Mouse (Mus musculus) megakaryocyte-erythroid progenitor cell, adult 5-6 weeks (primary cell): ENCODE data around the gene Ttc21b. TPM values are rescaled to one million over a fixed set of nuclear protein-coding genes. Genes with fewer than 3 reads are reported as not detected.
A peak's percentile ranks its signal among the peaks of the same experiment; 100 is the strongest.
"Not testable (repeated sequence)": the region's sequence is repeated elsewhere in the genome, so short reads cannot be mapped to it uniquely, and the experiment has no call there.

Source experiments
- ATAC-seq: replicated peaks from 2 replicates; pipeline ENCODE4 v1.8.0; 2016; ENCODE audit warnings: mild to moderate bottlenecking, inconsistent platforms; ENCODE audit not compliant: severe bottlenecking, poor library complexity, low FRiP score, low TSS enrichment
- total RNA-seq, 2 experiments: library from RNA; stranded (forward) in 1 of 2; stranded (reverse) in 1 of 2; fragments of 200-1000, 215-1000 nt in 1 of 2; fragments of >200 nt in 1 of 2; fragmentation: Nextera tagmentation in 1 of 2; gene quantifications; 2 replicates each; pipeline ENCODE4 v1.2.3; 2014 to 2017

Gene Ttc21b
- total RNA-seq (2014; fragmentation: Nextera tagmentation) (1.7 and 3.8 TPM in 2 replicates), total RNA-seq (2017) (0.99 and 6.7 TPM in 2 replicates)

DNA sequence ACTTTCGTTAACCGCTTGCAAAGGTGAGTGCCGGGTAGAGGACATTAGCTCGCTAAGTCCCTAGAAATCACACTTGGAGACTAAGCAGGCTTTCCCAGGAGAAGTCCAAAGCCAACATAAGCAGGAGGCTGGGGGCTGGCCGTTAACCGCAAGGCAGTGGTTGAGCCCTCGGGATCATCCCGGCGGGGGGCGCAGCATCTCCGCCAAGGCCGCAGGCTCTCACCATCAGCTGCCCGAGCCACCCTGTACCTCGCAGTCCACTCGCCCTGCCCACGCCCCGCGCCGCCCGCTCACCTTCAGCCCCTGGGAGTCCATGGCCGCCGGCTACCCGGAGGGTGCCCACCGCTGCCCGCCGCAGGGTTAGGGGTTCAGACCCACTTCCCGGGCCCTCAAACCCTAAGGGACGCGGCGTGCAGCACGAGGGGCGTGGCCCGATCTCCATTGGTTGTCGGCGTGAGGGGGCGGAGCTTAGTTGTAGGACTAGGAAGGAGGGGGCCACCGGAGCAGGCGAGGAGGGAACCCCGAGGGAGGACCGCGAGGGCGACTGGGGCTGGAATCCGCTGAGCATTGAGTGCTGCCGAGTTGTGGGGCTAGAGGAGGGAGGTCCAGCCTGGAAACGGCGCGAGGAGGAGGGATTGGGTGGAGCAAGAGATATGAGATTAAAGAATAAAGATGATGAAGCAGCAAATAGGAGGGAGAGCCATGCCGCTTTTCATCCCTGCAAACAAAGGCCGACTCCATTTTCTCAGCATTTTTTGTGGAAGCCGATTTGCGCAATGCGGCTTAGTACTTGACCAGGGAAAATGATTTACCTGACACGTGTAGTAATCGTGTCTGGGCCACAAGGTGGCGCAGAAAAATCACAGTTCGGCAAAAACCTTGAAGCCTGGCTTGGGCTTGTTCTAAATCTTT lies at the start of gene Ttc21b:
TSS of gene Ttc21b (minus strand) at position 398 of the 912 bp plus-strand sequence.
- peak; percentile 100 for ATAC-seq

GRCm38 (mm10) chr2:66272551-66272950 lies 16.1 kb upstream of the Ttc21b start:
- ATAC-seq = no peak

- no peak for ATAC-seq
These were observed 12.4 kb downstream of the Ttc21b start for GRCm38 (mm10) chr2:66244013-66244412.

GRCm38 (mm10) chr2:66240334-66240733 lies 16.1 kb downstream of the Ttc21b start:
- ATAC-seq = no peak

GRCm38 (mm10) chr2:66238886-66239285 lies 17.5 kb downstream of the Ttc21b start:
- ATAC-seq = no peak

- no peak for ATAC-seq
These were observed 35.5 kb downstream of the Ttc21b start for GRCm38 (mm10) chr2:66220954-66221353.

DNA sequence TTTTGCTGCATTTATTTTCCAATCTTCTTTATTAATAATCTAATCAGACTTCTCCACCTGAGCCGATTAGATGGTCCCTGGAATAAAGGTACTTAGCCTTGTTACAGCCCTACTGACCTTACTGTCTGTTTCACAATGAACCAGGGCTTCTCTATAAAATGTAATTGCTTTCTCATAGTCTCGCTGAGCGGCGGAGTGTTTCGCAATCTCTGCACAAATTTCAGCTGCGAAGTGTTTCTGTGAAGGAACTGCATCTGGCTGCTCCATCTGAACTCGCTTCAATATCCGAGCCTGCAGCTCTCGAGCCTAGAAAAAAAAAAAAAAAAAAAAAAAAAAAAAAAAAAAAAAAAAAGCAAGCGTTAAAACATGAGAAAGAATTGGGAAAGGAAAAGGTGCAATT lies 46.5 kb downstream of the Ttc21b start:
- ATAC-seq = no peak

DNA sequence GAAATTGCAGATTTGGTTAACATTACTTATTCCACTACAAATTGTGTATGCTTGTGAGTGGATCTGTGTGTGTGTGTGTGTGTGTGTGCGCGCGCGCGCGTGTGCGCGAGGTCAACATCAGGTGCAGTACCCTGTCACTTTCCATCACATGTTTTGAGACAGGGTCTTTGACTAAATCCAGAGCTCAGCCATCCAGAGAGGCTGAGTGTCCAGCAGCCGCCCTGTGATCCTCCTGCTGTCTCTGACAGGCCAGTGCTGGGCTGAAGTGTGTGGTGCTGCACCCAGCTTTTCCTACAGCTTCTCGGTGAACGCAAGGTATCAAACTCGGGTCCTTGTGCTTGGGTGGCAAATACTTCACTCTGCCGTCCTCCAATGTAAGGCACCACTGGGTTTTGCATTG lies 47.1 kb downstream of the Ttc21b start:
- no peak for ATAC-seq

DNA sequence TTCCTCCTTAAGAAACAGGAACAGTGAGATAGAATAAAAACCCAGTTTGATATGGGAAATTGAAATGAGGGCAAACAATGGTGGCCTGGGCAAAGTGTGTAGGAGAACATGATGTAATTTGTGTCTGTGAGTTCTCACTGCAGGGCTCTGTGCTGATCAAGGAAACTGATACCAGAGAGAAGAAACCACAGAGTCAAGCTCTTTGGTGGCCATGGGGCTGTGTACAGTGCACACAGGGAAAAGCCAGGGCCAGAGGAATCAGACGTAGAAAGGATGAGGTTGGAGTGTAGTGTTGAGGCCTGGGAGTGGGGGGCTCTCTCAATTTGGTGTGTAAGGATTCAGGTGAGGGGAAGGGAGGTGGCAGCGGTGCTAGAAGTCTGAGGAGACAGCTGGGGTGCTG lies 49.6 kb downstream of the Ttc21b start:
- ATAC-seq = peak; percentile 55; the same call in 1 of the 2 replicates

GRCm38 (mm10) chr2:66204218-66204617 lies 52.2 kb downstream of the Ttc21b start:
- no peak for ATAC-seq

GRCm38 (mm10) chr2:66200195-66200594 lies 56.2 kb downstream of the Ttc21b start:
- no peak for ATAC-seq

GRCm38 (mm10) chr2:66191691-66192100 lies 64.7 kb downstream of the Ttc21b start:
- 0 out of 2 replicates have a peak, but pooled peaks have one; percentile 26 for ATAC-seq

DNA sequence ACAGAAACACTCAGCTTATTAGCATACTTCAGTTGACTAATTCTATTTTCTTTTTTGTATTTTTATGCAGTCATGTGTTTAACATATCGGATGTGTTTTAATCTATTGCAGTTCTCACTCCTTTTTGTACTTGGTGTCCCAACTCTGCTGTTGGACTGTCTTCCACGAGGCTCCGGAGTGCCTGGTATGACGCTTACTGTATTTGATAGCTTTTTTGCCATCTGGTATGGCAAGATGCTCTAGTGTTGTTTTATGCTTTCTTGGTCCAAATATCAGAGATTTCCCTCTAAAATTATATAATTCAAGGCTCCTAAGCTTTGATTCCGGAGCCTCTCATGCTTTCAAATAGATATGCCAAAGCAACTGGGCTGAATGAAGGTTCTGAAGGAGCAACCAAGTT lies 66.3 kb downstream of the Ttc21b start:
- no peak for ATAC-seq

DNA sequence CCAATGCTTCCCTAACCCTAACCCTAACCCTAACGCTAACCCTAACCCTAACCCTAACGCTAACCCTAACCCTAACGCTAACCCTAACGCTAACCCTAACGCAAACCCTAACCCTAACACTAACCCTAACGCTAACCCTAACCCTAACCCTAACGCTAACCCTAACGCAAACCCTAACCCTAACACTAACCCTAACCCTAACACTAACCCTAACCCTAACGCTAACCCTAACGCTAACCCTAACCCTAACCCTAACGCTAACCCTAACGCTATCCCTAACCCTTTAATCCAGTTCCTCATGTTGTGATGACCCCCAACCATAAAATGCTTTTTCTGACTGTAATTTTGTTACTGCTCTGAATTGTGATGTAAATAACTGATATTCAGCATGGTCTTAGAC lies 67.2 kb downstream of the Ttc21b start:
- ATAC-seq = not testable (repeated sequence)

- ATAC-seq = no peak
These were observed 68.9 kb downstream of the Ttc21b start for GRCm38 (mm10) chr2:66187520-66187919.

DNA sequence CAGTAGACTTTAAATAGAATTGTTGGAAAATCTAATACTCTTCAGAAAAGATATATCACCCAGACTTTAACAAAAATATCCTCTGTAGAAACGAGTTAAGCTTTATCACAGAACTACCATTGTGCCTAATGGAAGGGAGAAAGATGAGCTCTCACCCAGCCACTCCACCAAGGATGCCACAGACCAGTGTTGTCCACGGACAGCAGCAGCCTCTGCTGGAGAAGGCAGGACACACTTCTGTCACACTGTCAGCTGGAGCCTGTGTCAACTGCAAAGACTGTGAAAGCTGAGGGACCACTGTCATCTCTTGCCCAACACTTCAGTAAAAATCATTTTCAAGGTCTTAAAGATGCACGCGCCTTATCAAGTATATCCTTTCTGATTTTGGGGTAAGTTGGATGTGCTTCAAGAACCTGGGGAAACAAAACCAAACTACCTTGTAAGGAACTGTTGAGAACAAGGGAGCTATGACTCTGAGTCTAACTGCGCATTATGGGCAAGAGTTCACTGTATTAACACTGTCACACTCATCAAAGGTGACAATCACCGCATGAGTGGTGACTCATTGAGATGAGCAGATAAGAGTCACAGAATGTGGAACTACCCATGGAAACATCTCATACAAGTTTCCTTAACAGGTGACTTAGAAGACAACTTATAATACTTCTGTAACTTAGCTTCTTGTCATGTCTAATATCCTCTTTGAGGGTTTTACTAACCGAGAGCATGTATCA lies 71.8 kb downstream of the Ttc21b start:
- ATAC-seq = no peak

DNA sequence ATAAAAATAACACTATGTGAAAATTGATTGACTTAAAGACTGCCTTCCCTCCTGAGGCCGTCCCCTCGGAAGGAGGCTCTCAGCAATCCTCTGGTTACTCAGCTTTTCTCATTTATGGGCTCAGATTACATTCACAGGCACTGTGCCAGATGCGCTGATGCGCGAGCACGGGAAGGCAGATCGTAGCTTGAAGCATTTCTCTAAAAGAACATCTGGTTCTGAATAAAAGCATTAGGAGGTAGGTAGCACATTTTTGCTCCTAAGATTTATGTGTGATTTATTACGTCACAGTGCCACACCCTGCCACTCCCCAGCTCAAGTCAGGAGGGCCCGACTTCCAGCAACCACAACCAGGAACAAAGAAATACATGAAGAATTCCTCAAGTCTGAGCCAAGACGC lies 76.1 kb downstream of the Ttc21b start:
- ATAC-seq = no peak

DNA sequence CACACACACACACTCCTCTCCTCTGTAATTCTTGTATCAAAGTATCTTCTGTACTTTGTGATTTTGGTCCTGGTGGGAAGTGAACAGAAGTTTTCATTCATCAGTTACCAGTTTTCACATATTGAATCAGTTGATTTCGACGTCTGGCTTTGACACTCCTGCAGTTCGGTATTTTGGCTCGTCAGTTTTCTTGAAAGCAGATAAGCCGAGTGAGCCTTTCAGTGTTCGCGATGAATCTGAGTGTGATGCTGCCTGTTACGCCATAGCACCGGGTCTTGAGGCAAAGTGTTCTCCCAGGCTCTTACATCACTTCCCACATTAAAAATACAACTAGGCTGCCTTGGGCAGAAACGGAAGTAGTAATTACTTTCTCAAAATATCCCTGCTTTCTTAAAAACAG lies 76.6 kb downstream of the Ttc21b start:
- ATAC-seq = no peak

- ATAC-seq = no peak
These were observed 77.6 kb downstream of the Ttc21b start for GRCm38 (mm10) chr2:66178848-66179215.
